Mouse (Mus musculus) lung, postnatal 14 days (tissue): ENCODE results near the gene Grsf1.

Experiments used
- DNase-seq: peaks from one replicate; pipeline ENCODE4 v3.0.0; 2021

Grsf1 gene

GRCm38 (mm10) chr5:88675443-88676387, at the start of gene Grsf1:
TSS of gene Grsf1 (minus strand) at chr5:88676171.
- DNase-seq = peak; percentile 93

GRCm38 (mm10) chr5:88724030-88724429, 48.1 kb upstream of the Grsf1 start:
- DNase-seq = no peak

- DNase-seq = peak; percentile 16
Observed at GRCm38 (mm10) chr5:88722213-88722600, 46.2 kb upstream of the Grsf1 start.

GRCm38 (mm10) chr5:88721565-88722212, 45.7 kb upstream of the Grsf1 start:
- DNase-seq = peak; percentile 40

- DNase-seq = no peak
Observed at GRCm38 (mm10) chr5:88721003-88721475, 45.1 kb upstream of the Grsf1 start.

- DNase-seq = peak; percentile 99
Observed at GRCm38 (mm10) chr5:88720116-88721002, 44.4 kb upstream of the Grsf1 start, which contains the start of gene Mob1b. TSS of gene Mob1b (plus strand) at chr5:88720855.

GRCm38 (mm10) chr5:88716983-88717382, 41.0 kb upstream of the Grsf1 start:
- no peak for DNase-seq

GRCm38 (mm10) chr5:88712328-88712727, 36.4 kb upstream of the Grsf1 start:
- DNase-seq = no peak

GRCm38 (mm10) chr5:88711618-88712224, 35.8 kb upstream of the Grsf1 start:
- DNase-seq = no peak

GRCm38 (mm10) chr5:88711128-88711527, 35.2 kb upstream of the Grsf1 start:
- no peak for DNase-seq

- DNase-seq = no peak
Observed at GRCm38 (mm10) chr5:88703551-88703950, 27.6 kb upstream of the Grsf1 start.

- DNase-seq = no peak
Observed at GRCm38 (mm10) chr5:88702041-88702440, 26.1 kb upstream of the Grsf1 start.

- DNase-seq = peak; percentile 24
Observed at GRCm38 (mm10) chr5:88699251-88699913, 23.4 kb upstream of the Grsf1 start.

- no peak for DNase-seq
Observed at GRCm38 (mm10) chr5:88697291-88697690, 21.3 kb upstream of the Grsf1 start.

- DNase-seq = no peak
Observed at GRCm38 (mm10) chr5:88693057-88693456, 17.1 kb upstream of the Grsf1 start.

- no peak for DNase-seq
Observed at GRCm38 (mm10) chr5:88692586-88692985, 16.6 kb upstream of the Grsf1 start.

- no peak for DNase-seq
Observed at GRCm38 (mm10) chr5:88691506-88692095, 15.6 kb upstream of the Grsf1 start.

GRCm38 (mm10) chr5:88690681-88691505, 14.9 kb upstream of the Grsf1 start:
- DNase-seq = no peak

- DNase-seq = no peak
Observed at GRCm38 (mm10) chr5:88689279-88689938, 13.4 kb upstream of the Grsf1 start.
